Mouse (Mus musculus) 3134 (cell line): ENCODE measurements around the gene Sgk2.
A peak's percentile ranks its signal among the peaks of the same experiment; 100 is the strongest.

Experiments used
- DNase-seq: peaks from one replicate; pipeline ENCODE4 v3.0.0-alpha.2; 2011; ENCODE audit warnings: low spot score; ENCODE audit not compliant: insufficient read length; ENCODE audit errors: extremely low read depth

Gene Sgk2

GRCm38 (mm10) chr2:162987218-162987617 lies at the start of gene Sgk2:
Gene Sgk2 (plus strand): TSS chr2:162987330.
- DNase-seq, result peak; percentile 74

GRCm38 (mm10) chr2:162939562-162939961 lies 47.6 kb upstream of the Sgk2 start:
- DNase-seq, result no peak

GRCm38 (mm10) chr2:162943148-162943846 lies 43.8 kb upstream of the Sgk2 start, which contains the start of gene L3mbtl1:
Gene L3mbtl1 (plus strand): TSS chr2:162943472.
- no peak for DNase-seq

GRCm38 (mm10) chr2:162943931-162944330 lies 43.2 kb upstream of the Sgk2 start:
- DNase-seq, result no peak

GRCm38 (mm10) chr2:162946964-162947363 lies 40.2 kb upstream of the Sgk2 start:
- DNase-seq, result no peak

GRCm38 (mm10) chr2:162947736-162948135 lies 39.4 kb upstream of the Sgk2 start:
- no peak for DNase-seq

GRCm38 (mm10) chr2:162948221-162948620 lies 38.9 kb upstream of the Sgk2 start:
- no peak for DNase-seq

- DNase-seq, result no peak
These were observed 36.4 kb upstream of the Sgk2 start for GRCm38 (mm10) chr2:162950776-162951175.

- DNase-seq, result no peak
These were observed 30.3 kb upstream of the Sgk2 start for GRCm38 (mm10) chr2:162956843-162957242.

- DNase-seq, result peak; percentile 80
These were observed 25.8 kb upstream of the Sgk2 start for GRCm38 (mm10) chr2:162961321-162961720.

- DNase-seq, result no peak
These were observed 20.4 kb upstream of the Sgk2 start for GRCm38 (mm10) chr2:162966734-162967133.

- peak; percentile 42 for DNase-seq
These were observed 18.8 kb upstream of the Sgk2 start for GRCm38 (mm10) chr2:162968357-162968756.

GRCm38 (mm10) chr2:162969101-162969500 lies 18.0 kb upstream of the Sgk2 start:
- DNase-seq, result no peak

- DNase-seq, result no peak
These were observed 16.2 kb upstream of the Sgk2 start for GRCm38 (mm10) chr2:162970896-162971295.

- DNase-seq, result no peak
These were observed 14.4 kb upstream of the Sgk2 start for GRCm38 (mm10) chr2:162972752-162973151.

GRCm38 (mm10) chr2:162973206-162973605 lies 13.9 kb upstream of the Sgk2 start:
- DNase-seq, result no peak

- DNase-seq, result peak; percentile 68
These were observed 13.5 kb upstream of the Sgk2 start for GRCm38 (mm10) chr2:162973637-162974036.

- no peak for DNase-seq
These were observed 11.9 kb upstream of the Sgk2 start for GRCm38 (mm10) chr2:162975157-162975775.

GRCm38 (mm10) chr2:162976001-162976400 lies 11.1 kb upstream of the Sgk2 start:
- peak; percentile 52 for DNase-seq

GRCm38 (mm10) chr2:162984381-162984780 lies 2.7 kb upstream of the Sgk2 start:
- DNase-seq, result no peak

- DNase-seq, result peak; percentile 66
These were observed 1.2 kb upstream of the Sgk2 start for GRCm38 (mm10) chr2:162985923-162986322.

GRCm38 (mm10) chr2:162986764-162987163 lies 366 bp upstream of the Sgk2 start:
- no peak for DNase-seq
